Mouse (Mus musculus) neural tube, embryonic 14.5 days (tissue): Measurements from ENCODE around the gene Olfr922. TPM values are rescaled to one million over a fixed set of nuclear protein-coding genes. Genes with fewer than 3 reads are reported as not detected.

Experiments used
- ATAC-seq: fragments of 200-750 bp; cut with Nextera tagmentation; 2 replicates; pipeline ENCODE4 v1.8.0; 2017; ENCODE audit warnings: low read depth, mild to moderate bottlenecking, moderate TSS enrichment, moderate library complexity
- H3K27ac ChIP-seq: fragments of 300-500 bp; sonication (generic); 2 replicates; pipeline ENCODE4 v1.5.1; 2014; ENCODE audit warnings: low read depth, mild to moderate bottlenecking, control low read depth, low read length, moderate library complexity, mixed read lengths
- H3K27me3 ChIP-seq: fragments of 300-500 bp; sonication (generic); 2 replicates; pipeline ENCODE4 v1.6.1; 2014; ENCODE audit warnings: low read length; ENCODE audit not compliant: control insufficient read depth, insufficient read depth
- H3K36me3 ChIP-seq: fragments of 300-500 bp; sonication (generic); 2 replicates; pipeline ENCODE4 v1.6.1; 2014; ENCODE audit warnings: low read length, mixed read lengths; ENCODE audit not compliant: control insufficient read depth, insufficient read depth
- H3K4me1 ChIP-seq: fragments of 300-500 bp; sonication (generic); 2 replicates; pipeline ENCODE4 v1.6.1; 2014; ENCODE audit warnings: low read length; ENCODE audit not compliant: control insufficient read depth, insufficient read depth
- H3K4me2 ChIP-seq: fragments of 300-500 bp; sonication (generic); 2 replicates; pipeline ENCODE4 v1.6.1; 2014; ENCODE audit warnings: mild to moderate bottlenecking, low read depth, low read length, control low read depth
- H3K4me3 ChIP-seq: fragments of 300-500 bp; sonication (generic); 2 replicates; pipeline ENCODE4 v1.5.1; 2014; ENCODE audit warnings: low read depth, low read length, control low read depth, mixed read lengths
- H3K9ac ChIP-seq: fragments of 300-500 bp; sonication (generic); replicated peaks from 2 replicates; pipeline ENCODE4 v1.6.1; 2014; ENCODE audit warnings: low read depth, mild to moderate bottlenecking, control low read depth, low read length, mixed read lengths
- H3K9me3 ChIP-seq: fragments of 300-500 bp; sonication (generic); 2 replicates; pipeline ENCODE4 v1.6.1; 2016; ENCODE audit warnings: low read length; ENCODE audit not compliant: control insufficient read depth
- WGBS: fragments of 180-500 bp; shearing (Covaris S2); extraction: QIAGEN DNeasy Blood & Tissue Kit; methylation state at CpG from one replicate; pipeline ENCODE4 v1.1.7; 2014; 5-methylcytosine and 5-hydroxymethylcytosine counted together
- polyA plus RNA-seq: library from polyadenylated mRNA; unstranded; fragments of >200 nt; fragmentation: Nextera tagmentation; extraction: Ambion mirVana; gene quantifications from 2 replicates; pipeline ENCODE4 v1.2.1, GENCODE M21; 2014

Olfr922 gene
- not detected in 2 replicates for polyA plus RNA-seq

DNA sequence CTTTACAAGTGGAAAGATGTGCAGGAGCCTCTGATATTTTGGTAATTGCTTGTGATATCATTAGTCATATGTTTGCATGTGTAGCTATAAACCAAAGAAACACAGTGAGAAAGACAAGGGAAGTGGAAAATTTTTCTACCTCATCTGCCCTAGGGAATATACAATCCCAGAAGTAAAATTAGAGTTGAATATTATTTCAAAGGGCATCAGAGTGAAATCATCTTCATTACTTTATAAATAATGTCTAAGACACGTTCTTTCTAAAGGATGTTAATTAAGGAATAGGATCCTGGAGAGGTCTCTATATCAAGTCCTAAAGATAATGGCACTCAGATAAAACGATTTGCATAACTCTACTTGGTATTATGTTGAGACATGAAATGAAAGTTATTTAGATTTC, at the start of gene Olfr922:
TSS of gene Olfr922 (plus strand) at position 301 of the 400 bp plus-strand sequence.
- no peak within 1 kb of the TSS for H3K4me2 ChIP-seq
- no peak within 1 kb of the TSS for H3K4me3 ChIP-seq
- 73% methylated on average over 2 of the region's 2 CpGs for WGBS
- ATAC-seq = no peak
- H3K27me3 ChIP-seq = no peaks in the 10 kb centered on the region
- H3K27ac ChIP-seq = no peak within 1 kb of the TSS
- no peak within 1 kb of the TSS for H3K9ac ChIP-seq
- no peaks in the 10 kb centered on the region for H3K4me1 ChIP-seq
- no peaks in the 10 kb centered on the region for H3K36me3 ChIP-seq
- H3K9me3 ChIP-seq = no peaks in the 10 kb centered on the region

DNA sequence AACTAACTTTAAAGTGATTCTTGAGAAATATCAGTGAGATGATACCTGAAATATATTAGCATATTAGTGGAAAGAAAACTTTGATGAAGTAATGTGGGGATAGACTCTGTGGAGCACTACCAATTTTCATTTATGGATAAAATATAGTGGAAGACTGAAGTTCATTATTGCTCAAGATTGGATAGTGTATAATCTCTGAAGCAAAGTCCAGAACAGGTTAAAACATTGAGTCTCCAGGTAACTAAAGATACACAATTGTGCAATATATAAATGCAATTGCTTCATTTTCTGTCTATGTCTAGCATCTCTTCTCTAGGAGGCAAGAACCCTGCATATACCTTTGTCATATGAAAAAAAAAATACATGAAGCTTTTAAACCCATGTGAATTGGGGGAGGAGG, 41.6 kb upstream of the Olfr922 start, which contains the start of gene Olfr921:
TSS of gene Olfr921 (plus strand) at position 301 of the 400 bp plus-strand sequence.
- no peaks in the 10 kb centered on the region for H3K9me3 ChIP-seq
- no peak within 1 kb of the TSS for H3K27ac ChIP-seq
- H3K36me3 ChIP-seq = no peaks in the 10 kb centered on the region
- H3K4me1 ChIP-seq = no peaks in the 10 kb centered on the region
- H3K4me3 ChIP-seq = no peak within 1 kb of the TSS
- H3K4me2 ChIP-seq = no peak within 1 kb of the TSS
- no peak within 1 kb of the TSS for H3K9ac ChIP-seq
- ATAC-seq = no peak
- H3K27me3 ChIP-seq = no peaks in the 10 kb centered on the region

GRCm38 (mm10) chr9:38792689-38793088, 21.7 kb upstream of the Olfr922 start:
- Histone ChIP-seq H3K36me3 (no peaks in the 10 kb centered on the region), H3K27me3 (no peaks in the 10 kb centered on the region), H3K4me1 (no peaks in the 10 kb centered on the region), H3K9ac (no peak overlapping the region), H3K4me2 (no peak overlapping the region), H3K27ac (no peak overlapping the region), H3K4me3 (no peak overlapping the region), H3K9me3 (no peaks in the 10 kb centered on the region)
- WGBS = 95% methylated on average over 2 of the region's 2 CpGs
- no peak for ATAC-seq

- Histone ChIP-seq H3K36me3 (no peaks in the 10 kb centered on the region), H3K9ac (no peak overlapping the region), H3K4me3 (no peak overlapping the region), H3K27ac (no peak overlapping the region), H3K4me1 (no peaks in the 10 kb centered on the region), H3K27me3 (no peaks in the 10 kb centered on the region), H3K9me3 (no peaks in the 10 kb centered on the region), H3K4me2 (no peak overlapping the region)
- ATAC-seq = no peak
These were observed 8.7 kb upstream of the Olfr922 start for GRCm38 (mm10) chr9:38805696-38806095.

- Histone ChIP-seq H3K36me3 (no peaks in the 10 kb centered on the region), H3K4me2 (no peak overlapping the region), H3K27ac (no peak overlapping the region), H3K27me3 (no peaks in the 10 kb centered on the region), H3K9me3 (no peaks in the 10 kb centered on the region), H3K9ac (no peak overlapping the region), H3K4me3 (no peak overlapping the region), H3K4me1 (no peaks in the 10 kb centered on the region)
- ATAC-seq = no peak
- WGBS = 89% methylated on average over 1 of the region's 1 CpGs
These were observed 1.1 kb downstream of the Olfr922 start for GRCm38 (mm10) chr9:38815458-38815986.

- Histone ChIP-seq H3K36me3 (no peaks in the 10 kb centered on the region), H3K4me1 (no peaks in the 10 kb centered on the region), H3K4me3 (no peak within 1 kb of the TSS), H3K27ac (no peak within 1 kb of the TSS), H3K4me2 (no peak within 1 kb of the TSS), H3K27me3 (no peaks in the 10 kb centered on the region), H3K9me3 (no peaks in the 10 kb centered on the region), H3K9ac (no peak within 1 kb of the TSS)
- 90% methylated on average over 1 of the region's 1 CpGs for WGBS
- ATAC-seq = no peak
These were observed 11.8 kb downstream of the Olfr922 start, which contains the start of gene Olfr923 for GRCm38 (mm10) chr9:38826245-38826644. Olfr923 (plus strand) TSS chr9:38826545.

DNA sequence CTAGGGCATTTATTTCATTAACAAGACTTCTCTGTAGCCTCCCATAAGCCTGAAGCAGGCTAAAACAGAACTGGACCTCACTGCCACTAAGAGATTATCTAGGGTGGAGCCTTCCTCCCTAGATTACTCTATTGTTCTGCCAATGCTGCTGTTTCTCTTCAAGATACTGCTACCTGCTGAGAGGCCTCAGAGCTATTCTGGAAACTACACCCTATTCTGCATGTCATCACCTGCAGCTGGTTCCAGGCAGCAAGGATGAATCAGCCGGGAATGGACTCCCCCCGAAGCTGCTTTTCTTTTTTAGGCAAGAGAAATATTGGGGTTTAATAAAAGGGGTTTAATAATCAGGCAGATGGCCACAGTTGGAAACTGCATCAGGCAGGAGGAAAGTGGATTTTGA, 18.6 kb downstream of the Olfr922 start:
- H3K36me3 ChIP-seq = no peaks in the 10 kb centered on the region
- no peak overlapping the region for H3K4me3 ChIP-seq
- H3K4me2 ChIP-seq = no peak overlapping the region
- no peak overlapping the region for H3K9ac ChIP-seq
- no peaks in the 10 kb centered on the region for H3K9me3 ChIP-seq
- H3K27me3 ChIP-seq = no peaks in the 10 kb centered on the region
- H3K27ac ChIP-seq = no peak overlapping the region
- WGBS = 43% methylated on average over 2 of the region's 2 CpGs
- no peak for ATAC-seq
- no peaks in the 10 kb centered on the region for H3K4me1 ChIP-seq

DNA sequence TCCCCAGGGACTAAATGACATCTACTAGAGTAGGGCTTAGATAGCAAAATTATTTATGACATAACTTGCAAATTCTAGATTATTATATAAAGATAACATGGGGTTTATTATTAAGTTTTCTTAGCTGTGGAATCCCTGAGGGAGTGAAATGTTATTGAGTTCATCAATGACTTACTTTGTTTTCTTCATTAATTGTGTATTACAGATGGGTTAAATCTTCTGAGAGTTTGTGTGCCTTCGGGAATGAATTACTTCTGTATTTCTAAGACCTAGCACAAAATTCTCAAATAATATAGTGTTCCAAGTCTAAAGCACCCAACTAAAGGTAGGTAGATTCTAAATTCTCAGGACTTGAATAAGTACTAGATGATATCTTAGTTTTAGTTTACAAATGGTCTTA, 29.7 kb downstream of the Olfr922 start, which contains the start of gene Olfr924:
TSS of gene Olfr924 (plus strand) at position 301 of the 400 bp plus-strand sequence.
- ATAC-seq = no peak
- Histone ChIP-seq H3K27me3 (no peaks in the 10 kb centered on the region), H3K36me3 (no peaks in the 10 kb centered on the region), H3K9ac (no peak within 1 kb of the TSS), H3K27ac (no peak within 1 kb of the TSS), H3K4me3 (no peak within 1 kb of the TSS), H3K4me1 (no peaks in the 10 kb centered on the region), H3K9me3 (no peaks in the 10 kb centered on the region), H3K4me2 (no peak within 1 kb of the TSS)
- 100% methylated on average over 1 of the region's 1 CpGs for WGBS

DNA sequence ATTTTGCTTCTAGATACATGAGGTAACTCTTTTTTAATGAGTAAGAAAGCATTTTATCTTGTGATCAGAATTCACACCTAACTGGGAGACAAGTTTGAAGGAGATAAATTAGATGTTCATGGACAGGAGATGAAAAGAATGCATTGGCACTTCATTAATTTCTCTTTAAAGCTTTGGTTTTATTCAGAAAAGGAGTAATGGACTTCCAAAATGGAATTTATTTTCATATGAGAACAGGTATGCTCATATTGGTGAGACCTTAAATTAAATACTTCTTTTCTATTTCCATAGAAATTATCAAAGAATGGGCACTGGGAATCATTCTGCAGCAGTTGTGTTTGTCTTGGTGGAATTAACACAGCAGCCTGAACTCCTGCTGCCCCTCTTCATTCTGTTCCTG, 40.3 kb downstream of the Olfr922 start, which contains the start of gene Olfr26:
TSS of gene Olfr26 (plus strand) at position 301 of the 400 bp plus-strand sequence.
- Histone ChIP-seq H3K9me3 (no peaks in the 10 kb centered on the region), H3K9ac (no peak within 1 kb of the TSS), H3K4me1 (no peaks in the 10 kb centered on the region), H3K4me3 (no peak within 1 kb of the TSS), H3K36me3 (no peaks in the 10 kb centered on the region), H3K27ac (no peak within 1 kb of the TSS), H3K4me2 (no peak within 1 kb of the TSS), H3K27me3 (no peaks in the 10 kb centered on the region)
- no peak for ATAC-seq
